Mouse (Mus musculus) kidney, postnatal 36 days (tissue): ENCODE data around the gene Iars.
"Not testable (repeated sequence)": the region's sequence is repeated elsewhere in the genome, so short reads cannot be mapped to it uniquely, and the experiment has no call there.

ENCODE experiments used
- DNase-seq, 2 experiments: peaks; one replicate each; pipeline ENCODE4 v3.0.0; 2021 to 2022; ENCODE audit warnings: mixed read lengths in 2 of 2

Gene Iars

DNA sequence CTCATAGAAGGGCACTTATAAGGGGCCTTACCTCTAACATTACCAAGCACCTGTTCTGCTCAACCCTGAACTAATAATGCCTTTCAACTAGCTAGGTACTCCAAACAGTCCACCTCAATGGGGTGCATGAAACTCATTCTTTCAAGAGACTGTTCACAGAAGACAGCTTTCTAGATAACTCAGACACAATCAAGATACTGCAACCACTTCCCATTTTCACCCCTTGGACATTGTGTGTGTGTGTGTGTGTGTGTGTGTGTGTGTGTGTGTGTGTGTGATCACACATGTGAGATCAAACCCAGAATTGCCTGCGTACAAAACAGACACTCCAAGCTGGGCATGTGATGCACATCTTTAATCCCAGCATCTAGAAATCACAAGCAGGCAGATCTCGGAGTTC lies 56.1 kb downstream of the Iars start:
- no peak for DNase-seq

GRCm38 (mm10) chr13:49741285-49742040 lies 59.6 kb downstream of the Iars start:
- DNase-seq = no peak

- no peak for DNase-seq
Observed at GRCm38 (mm10) chr13:49756591-49756990, 74.7 kb downstream of the Iars start.

DNA sequence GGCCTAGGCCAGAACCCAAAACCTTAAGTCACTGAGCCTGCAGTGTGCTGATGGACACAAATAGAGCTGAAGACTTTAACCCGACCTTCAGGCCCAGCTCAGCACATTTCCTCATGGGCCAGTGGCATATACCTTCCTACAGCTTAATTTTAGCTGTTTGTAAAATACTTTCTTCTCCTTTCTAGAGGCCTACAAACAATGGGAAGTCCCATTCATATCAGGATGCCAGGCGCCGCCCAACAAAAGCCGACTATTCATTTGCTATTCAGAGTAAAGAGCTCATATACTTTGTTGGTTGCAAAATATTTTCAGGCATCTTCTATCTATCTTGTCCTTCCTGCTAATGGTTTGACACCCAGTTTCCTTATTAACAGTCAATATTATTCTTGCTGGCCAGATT lies 76.1 kb downstream of the Iars start:
- no peak for DNase-seq

- DNase-seq = no peak
Observed at GRCm38 (mm10) chr13:49760675-49761074, 78.8 kb downstream of the Iars start.

GRCm38 (mm10) chr13:49762208-49762607 lies 80.3 kb downstream of the Iars start:
- DNase-seq = no peak

GRCm38 (mm10) chr13:49765306-49765705 lies 83.4 kb downstream of the Iars start:
- DNase-seq = no peak

DNA sequence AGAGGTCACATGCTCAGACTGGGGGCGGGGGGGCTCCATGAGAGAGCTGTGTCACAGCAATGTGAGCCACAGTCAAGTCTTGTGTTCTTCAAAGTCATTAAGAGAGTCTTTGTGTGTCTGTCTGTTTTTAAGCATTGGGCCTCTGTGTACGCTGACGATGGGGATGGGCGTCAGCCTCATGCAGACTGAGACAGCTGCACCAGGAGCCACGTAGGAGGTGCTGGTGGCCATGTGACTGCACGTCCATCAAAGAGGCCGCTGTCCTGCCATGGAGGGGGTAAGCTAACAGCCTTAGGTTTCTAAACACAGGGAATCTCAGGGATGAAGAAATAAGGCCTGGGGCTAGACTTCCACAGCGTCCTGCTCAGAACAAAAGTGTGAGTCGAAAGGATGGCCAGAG lies 84.4 kb downstream of the Iars start:
- no peak for DNase-seq

DNA sequence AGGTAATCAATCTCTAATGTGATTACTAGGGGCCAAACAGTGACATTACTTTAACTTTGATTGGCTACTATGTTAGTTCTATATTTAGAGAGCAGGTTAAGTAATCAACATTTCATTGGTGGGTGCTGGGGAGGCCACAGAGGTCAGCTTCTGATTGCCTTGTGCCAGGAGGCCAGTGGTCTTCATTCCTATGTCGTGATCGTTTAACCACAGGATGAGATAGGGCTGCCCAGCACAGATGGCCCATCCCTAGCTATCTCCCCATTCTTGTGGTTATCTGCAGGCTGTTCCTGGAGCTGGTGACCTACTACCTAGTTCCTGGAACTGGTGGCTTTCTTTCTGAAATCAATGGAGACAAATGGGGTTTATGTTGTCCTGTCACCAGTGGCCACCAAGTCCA lies 86.1 kb downstream of the Iars start:
- DNase-seq = no peak

DNA sequence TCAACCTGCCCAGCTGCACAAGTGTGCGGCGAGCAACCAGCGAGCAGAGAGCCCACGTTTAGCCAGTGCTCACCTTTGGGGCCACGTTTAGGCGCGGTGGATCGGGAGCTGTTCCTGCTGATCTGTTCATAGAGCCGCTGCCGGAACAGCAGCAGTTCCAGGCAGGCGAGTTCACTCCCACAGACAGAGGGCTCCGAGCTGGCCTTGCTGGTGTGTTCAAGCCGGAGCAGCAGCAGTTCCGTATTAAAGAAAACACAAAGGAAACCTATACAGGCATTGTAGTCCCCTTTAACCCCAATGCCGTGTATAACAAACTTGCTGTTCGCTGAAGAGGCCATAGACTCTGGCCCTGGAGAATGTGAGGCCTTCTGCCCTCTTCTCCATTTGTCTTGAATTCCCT lies 87.2 kb downstream of the Iars start:
- no peak for DNase-seq

GRCm38 (mm10) chr13:49771536-49771935 lies 89.6 kb downstream of the Iars start:
- not testable (repeated sequence) for DNase-seq
